Mouse (Mus musculus) lung, postnatal 0 days (tissue): ENCODE data around the gene Ss18l2. TPM values are rescaled to one million over a fixed set of nuclear protein-coding genes. Genes with fewer than 3 reads are reported as not detected.

ENCODE experiments used
- ATAC-seq: fragments of 200-750 bp; cut with Nextera tagmentation; 2 replicates; pipeline ENCODE4 v1.8.0; 2017; ENCODE audit warnings: moderate library complexity
- DNase-seq: peaks from one replicate; pipeline ENCODE4 v3.0.0-alpha.2; 2016; ENCODE audit warnings: low spot score
- H3K27ac ChIP-seq: fragments of 300-500 bp; sonication (generic); 2 replicates; pipeline ENCODE4 v1.5.1; 2014; ENCODE audit warnings: antibody characterized with exemption, mild to moderate bottlenecking, low read length, mixed read lengths
- H3K27me3 ChIP-seq: fragments of 300-500 bp; sonication (generic); replicated peaks from 2 replicates; pipeline ENCODE4 v1.6.1; 2014; ENCODE audit warnings: low read length, mixed read lengths; ENCODE audit not compliant: insufficient read depth
- H3K36me3 ChIP-seq: fragments of 300-500 bp; sonication (generic); 2 replicates; pipeline ENCODE4 v1.6.1; 2014; ENCODE audit warnings: low read length, mixed read lengths; ENCODE audit not compliant: insufficient read depth
- H3K4me1 ChIP-seq: fragments of 300-500 bp; sonication (generic); 2 replicates; pipeline ENCODE4 v1.6.1; 2014; ENCODE audit warnings: antibody characterized with exemption, low read depth, low read length, mixed read lengths; ENCODE audit not compliant: insufficient read depth
- H3K4me2 ChIP-seq: fragments of 300-500 bp; sonication (generic); replicated peaks from 2 replicates; pipeline ENCODE4 v1.6.1; 2014; ENCODE audit warnings: low read depth, mild to moderate bottlenecking, low read length, moderate library complexity, mixed read lengths
- H3K4me3 ChIP-seq: fragments of 300-500 bp; sonication (generic); 2 replicates; pipeline ENCODE4 v1.5.1; 2014; ENCODE audit warnings: low read depth, low read length
- H3K9ac ChIP-seq: fragments of 300-500 bp; sonication (generic); replicated peaks from 2 replicates; pipeline ENCODE4 v1.6.1; 2014; ENCODE audit warnings: low read depth, mild to moderate bottlenecking
- H3K9me3 ChIP-seq: fragments of 300-500 bp; sonication (generic); 2 replicates; pipeline ENCODE4 v1.6.1; 2016; ENCODE audit warnings: low read length, mixed read lengths
- CTCF ChIP-seq: IDR thresholded peaks from 2 replicates; pipeline ENCODE4 v1.5.1; 2016; ENCODE audit warnings: antibody characterized with exemption, mild to moderate bottlenecking
- EP300 ChIP-seq: IDR thresholded peaks from 2 replicates; pipeline ENCODE4 v1.6.1; 2016; ENCODE audit warnings: antibody characterized with exemption, mild to moderate bottlenecking, control low read depth
- WGBS: fragments of 180-500 bp; shearing (Covaris S2); extraction: QIAGEN DNeasy Blood & Tissue Kit; methylation state at CpG from one replicate; pipeline ENCODE4 v1.1.7; 2014; 5-methylcytosine and 5-hydroxymethylcytosine counted together
- polyA plus RNA-seq: library from polyadenylated mRNA; unstranded; fragments of >200 nt; fragmentation: Nextera tagmentation; extraction: Ambion mirVana; gene quantifications from 2 replicates; pipeline ENCODE4 v1.2.1, GENCODE M21; 2015

The Ss18l2 gene
- polyA plus RNA-seq, 1 experiment from 2014 or later = 104 TPM

DNA sequence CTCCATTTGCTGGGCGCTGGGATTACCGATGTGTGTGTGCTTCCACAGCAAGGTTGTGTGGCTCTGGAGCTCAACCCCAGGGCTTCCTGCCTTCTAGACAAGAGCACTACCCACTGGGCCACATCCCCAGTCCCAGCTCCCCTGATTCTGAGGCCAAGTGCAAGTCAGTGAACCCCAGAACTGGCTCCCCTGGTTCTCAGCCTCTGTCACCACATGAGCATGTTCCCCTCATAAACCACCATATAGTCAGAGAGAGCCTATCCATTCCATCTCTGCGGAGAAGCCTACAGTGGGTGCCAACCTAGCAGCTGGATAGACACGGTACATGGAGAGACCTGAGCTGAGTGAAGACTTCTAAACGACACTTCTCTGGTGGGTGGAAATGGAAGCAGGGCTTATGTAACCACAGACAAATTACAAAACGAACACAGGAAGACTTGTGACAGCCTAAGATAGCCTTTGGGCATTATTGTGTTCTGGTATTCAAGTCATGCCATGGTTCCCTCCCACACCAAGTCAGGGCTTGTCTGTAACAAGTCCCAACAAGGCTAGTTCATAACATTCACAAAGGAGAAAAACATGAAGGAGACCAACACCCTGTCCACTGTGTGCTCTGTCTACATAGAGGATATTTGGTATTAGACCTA, 4.0 kb upstream of the Ss18l2 start:
- Histone ChIP-seq H3K27ac (no peak overlapping the region), H3K4me3 (no peak overlapping the region), H3K36me3 (no peaks in the 10 kb centered on the region), H3K9me3 (no peaks in the 10 kb centered on the region), H3K4me1 (peaks cover 9% of the 10 kb centered on the region; the same call in 1 of the 2 replicates), H3K27me3 (no peaks in the 10 kb centered on the region), H3K9ac (no peak overlapping the region), H3K4me2 (no peak overlapping the region)
- WGBS = 74% methylated on average over 6 of the region's 6 CpGs
- TF ChIP-seq CTCF (no peak), EP300 (no peak)
- ATAC-seq (no peak), DNase-seq (no peak)

DNA sequence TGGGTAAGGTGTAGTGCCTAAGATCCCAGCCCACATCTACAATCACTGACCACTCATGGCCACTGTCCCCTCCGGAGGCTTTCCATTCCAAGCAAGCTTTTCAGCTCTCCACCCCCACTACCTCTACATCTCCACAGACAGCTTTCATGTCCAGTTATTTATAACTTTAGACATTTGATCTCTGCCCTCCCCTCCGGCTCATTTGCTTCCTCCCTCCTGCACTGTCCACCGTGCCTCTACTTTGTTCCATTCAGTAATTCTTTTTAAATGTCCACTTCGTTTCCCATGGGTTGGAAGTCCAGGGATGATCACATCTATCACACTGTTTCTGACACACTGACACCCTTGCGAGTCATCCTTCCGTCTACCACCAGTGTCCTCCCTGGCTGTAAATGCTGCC, 2.3 kb upstream of the Ss18l2 start:
- no peak overlapping the region for H3K27ac ChIP-seq
- no peak for ATAC-seq
- no peaks in the 10 kb centered on the region for H3K27me3 ChIP-seq
- 55% methylated on average over 6 of the region's 6 CpGs for WGBS
- no peak overlapping the region for H3K4me2 ChIP-seq
- H3K4me3 ChIP-seq = no peak overlapping the region
- H3K9me3 ChIP-seq = no peaks in the 10 kb centered on the region
- H3K36me3 ChIP-seq = no peaks in the 10 kb centered on the region; the same call in 1 of the 2 replicates
- peaks cover 13% of the 10 kb centered on the region; the same call in 1 of the 2 replicates for H3K4me1 ChIP-seq
- no peak overlapping the region for H3K9ac ChIP-seq
- DNase-seq = no peak
- TF ChIP-seq CTCF (no peak), EP300 (no peak)

- H3K9me3 ChIP-seq = no peaks in the 10 kb centered on the region
- 66% methylated on average over 7 of the region's 7 CpGs for WGBS
- no peaks in the 10 kb centered on the region for H3K27me3 ChIP-seq
- H3K27ac ChIP-seq = no peak overlapping the region
- TF ChIP-seq CTCF (no peak), EP300 (no peak)
- no peaks in the 10 kb centered on the region; the same call in 1 of the 2 replicates for H3K36me3 ChIP-seq
- peaks cover 13% of the 10 kb centered on the region; the same call in 1 of the 2 replicates for H3K4me1 ChIP-seq
- DNase-seq = no peak
- no peak overlapping the region for H3K4me3 ChIP-seq
- H3K9ac ChIP-seq = no peak overlapping the region
- no peak for ATAC-seq
- no peak overlapping the region for H3K4me2 ChIP-seq
Observed at GRCm38 (mm10) chr9:121708506-121709486, 1.3 kb upstream of the Ss18l2 start.

DNA sequence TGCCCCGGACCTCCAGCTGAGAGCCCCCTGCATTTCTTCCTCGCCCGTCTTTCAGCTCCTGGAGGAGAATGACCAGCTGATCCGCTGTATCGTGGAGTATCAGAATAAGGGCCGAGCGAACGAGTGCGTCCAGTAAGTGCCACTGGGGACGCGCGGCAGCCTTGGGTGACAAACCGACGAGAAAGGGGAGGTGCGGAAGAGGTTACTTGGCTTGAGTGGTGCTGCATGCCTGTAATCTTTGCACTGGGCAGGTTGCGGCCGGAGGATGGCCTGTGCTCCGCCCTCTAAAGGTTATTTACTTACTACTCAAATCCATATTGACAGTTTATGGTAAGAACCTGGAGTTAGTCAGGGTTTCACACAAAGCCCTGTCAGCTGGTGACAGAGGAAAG, 451 bp downstream of the Ss18l2 start:
- Histone ChIP-seq H3K4me2 (peak overlapping the region; percentile 77), H3K4me3 (peak overlapping the region; percentile 87), H3K9me3 (no peaks in the 10 kb centered on the region), H3K27ac (peak overlapping the region; percentile 95), H3K4me1 (peaks cover 8% of the 10 kb centered on the region; the same call in 1 of the 2 replicates), H3K36me3 (no peaks in the 10 kb centered on the region; the same call in 1 of the 2 replicates), H3K9ac (peak overlapping the region; percentile 90), H3K27me3 (no peaks in the 10 kb centered on the region)
- DNase-seq (peak; percentile 75), ATAC-seq (peak; percentile 57)
- WGBS = 1% methylated on average over 18 of the region's 18 CpGs
- no peak for TF ChIP-seq CTCF
- TF ChIP-seq EP300 = no peak

DNA sequence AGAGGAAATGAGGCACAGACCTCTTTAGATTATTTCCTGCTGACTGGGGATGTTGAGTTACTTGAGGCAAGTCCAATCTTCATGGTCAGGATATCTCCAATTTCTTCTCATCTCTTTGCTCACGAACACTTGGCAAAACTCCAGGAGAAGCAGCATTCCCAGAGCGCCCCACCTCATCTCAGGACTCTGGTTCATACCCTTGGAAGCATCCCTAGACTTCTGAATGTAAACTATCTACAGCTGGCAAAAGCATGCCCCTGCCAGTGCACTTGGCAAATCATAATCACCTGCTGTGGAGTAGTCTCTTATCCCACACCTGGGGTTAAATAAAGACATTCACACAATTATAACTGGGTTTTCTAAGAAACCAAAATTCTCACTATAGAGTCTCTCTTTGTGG, 6.9 kb downstream of the Ss18l2 start:
- 60% methylated on average over 2 of the region's 2 CpGs for WGBS
- H3K9me3 ChIP-seq = no peaks in the 10 kb centered on the region
- H3K4me3 ChIP-seq = no peak overlapping the region
- H3K4me1 ChIP-seq = peaks cover 6% of the 10 kb centered on the region; the same call in 1 of the 2 replicates
- H3K4me2 ChIP-seq = no peak overlapping the region
- no peak overlapping the region for H3K9ac ChIP-seq
- no peak for TF ChIP-seq EP300
- no peak overlapping the region for H3K27ac ChIP-seq
- no peaks in the 10 kb centered on the region; the same call in 1 of the 2 replicates for H3K36me3 ChIP-seq
- no peak for ATAC-seq
- DNase-seq = no peak
- H3K27me3 ChIP-seq = no peaks in the 10 kb centered on the region

GRCm38 (mm10) chr9:121718070-121718705, 8.1 kb downstream of the Ss18l2 start:
- H3K4me3 ChIP-seq = peak overlapping the region; percentile 89
- H3K4me1 ChIP-seq = peaks cover 6% of the 10 kb centered on the region; the same call in 1 of the 2 replicates
- H3K4me2 ChIP-seq = peak overlapping the region; percentile 40
- peak overlapping the region; percentile 98 for H3K27ac ChIP-seq
- 0 out of 2 replicates have a peak overlapping the region, but pooled peaks have one; percentile 9 for H3K9ac ChIP-seq
- DNase-seq = peak; percentile 50
- TF ChIP-seq CTCF = no peak
- no peak for TF ChIP-seq EP300
- ATAC-seq = no peak
- H3K27me3 ChIP-seq = no peaks in the 10 kb centered on the region
- no peaks in the 10 kb centered on the region for H3K36me3 ChIP-seq
- 62% methylated on average over 15 of the region's 15 CpGs for WGBS
- H3K9me3 ChIP-seq = no peaks in the 10 kb centered on the region
